Comparison of ENCODE assay signal across 8 mouse cellular contexts in genomic region chr4:149979819-149980308, GRCm38 (mm10). TPM values are rescaled to one million over a fixed set of nuclear protein-coding genes. Genes with fewer than 3 reads are reported as not detected.
DNase-seq lines count a peak whose midpoint lies in the region; ATAC-seq lines count a peak whose summit lies in the region.

No protein-coding gene starts in this region.

- 0 out of 4 replicates have a peak overlapping the region, but pooled peaks of 1 of the 2 experiments have one; percentile 8 for H3K4me3 ChIP-seq in heart, embryonic 14.5 days (ENCODE audit: control insufficient read depth in 1 of 2, insufficient read depth in 1 of 2, low read depth in 1 of 2, low read length in 2 of 2)
- no peak overlapping the region for H3K4me3 ChIP-seq in liver, embryonic 12.5 days
- H3K4me3 ChIP-seq in stomach, embryonic 16.5 days (replicated peaks; ENCODE audit: low read length), result no peak overlapping the region

- ATAC-seq in CD4-positive, CD25-positive, alpha-beta regulatory T cell, adult 4 months, result peak; percentile 88
- peak; percentile 63 for ATAC-seq in erythroid progenitor cell, adult 5-6 weeks (replicated peaks; ENCODE audit: low FRiP score, poor library complexity, severe bottlenecking)
- peak; percentile 16; the same call in 1 of the 2 replicates for ATAC-seq in heart, embryonic 14.5 days (ENCODE audit: insufficient number of reproducible peaks, insufficient read depth, low FRiP score, low read depth)
- ATAC-seq in liver, embryonic 12.5 days, result peak; percentile 61; the same call in 1 of the 2 replicates
- ATAC-seq in stomach, embryonic 16.5 days (ENCODE audit: insufficient read depth, low FRiP score), result peak; percentile 54

- peaks cover 26 to 28% of the 10 kb centered on the region in 2 experiments for H3K4me1 ChIP-seq in heart, embryonic 14.5 days (ENCODE audit: control insufficient read depth in 2 of 2, insufficient read depth in 2 of 2, low read length in 2 of 2)
- peaks cover 3% of the 10 kb centered on the region for H3K4me1 ChIP-seq in liver, embryonic 12.5 days
- H3K4me1 ChIP-seq in stomach, embryonic 16.5 days (ENCODE audit: control insufficient read depth, insufficient read depth, low read length), result peaks cover 27% of the 10 kb centered on the region

- no peak overlapping the region for H3K27ac ChIP-seq in heart, embryonic 14.5 days (replicated peaks in 1 of 2; ENCODE audit: control insufficient read depth in 1 of 2, insufficient read depth in 1 of 2, low read depth in 2 of 2, low read length in 2 of 2)
- H3K27ac ChIP-seq in liver, embryonic 12.5 days, result no peak overlapping the region
- no peak overlapping the region for H3K27ac ChIP-seq in stomach, embryonic 16.5 days (ENCODE audit: low read length)

- 2% methylated on average over 12 of the region's 12 CpGs for WGBS in heart, embryonic 14.5 days
- 10% methylated on average over 12 of the region's 12 CpGs for WGBS in liver, embryonic 12.5 days (ENCODE audit: insufficient replicate concordance)
- WGBS in stomach, embryonic 16.5 days, result 3% methylated on average over 12 of the region's 12 CpGs

- no peaks in the 10 kb centered on the region for H3K27me3 ChIP-seq in heart, embryonic 14.5 days (ENCODE audit: control insufficient read depth, insufficient read depth, low read length)
- 0 out of 2 replicates have a peak, but pooled peaks cover 10% of the 10 kb centered on the region for H3K27me3 ChIP-seq in liver, embryonic 12.5 days (replicated peaks)
- no peaks in the 10 kb centered on the region for H3K27me3 ChIP-seq in stomach, embryonic 16.5 days (ENCODE audit: control insufficient read depth, insufficient read depth, low read length)

- no peaks in the 10 kb centered on the region for H3K9me3 ChIP-seq in heart, embryonic 14.5 days (ENCODE audit: control insufficient read depth, low read length)
- no peaks in the 10 kb centered on the region for H3K9me3 ChIP-seq in liver, embryonic 12.5 days (replicated peaks)
- no peaks in the 10 kb centered on the region for H3K9me3 ChIP-seq in stomach, embryonic 16.5 days (replicated peaks; ENCODE audit: control insufficient read depth, low read length)

- peak; percentile 47 for DNase-seq in brain, embryonic 18.5 days (ENCODE audit: low read depth, low spot score)
- DNase-seq in kidney, postnatal 10 days, result peak; percentile 89
- peak; percentile 58 to 73 for DNase-seq in natural killer cell, adult 2 months (ENCODE audit: low spot score in 2 of 2)

- peak overlapping the region; percentile 39; the same call in 1 of the 2 replicates for H3K9ac ChIP-seq in heart, embryonic 14.5 days (ENCODE audit: low read length)
- H3K9ac ChIP-seq in liver, embryonic 12.5 days, result no peak overlapping the region
- H3K9ac ChIP-seq in stomach, embryonic 16.5 days (ENCODE audit: low read length), result no peak overlapping the region

- H3K36me3 ChIP-seq in heart, embryonic 14.5 days (ENCODE audit: control insufficient read depth, insufficient read depth, low read length), result peaks cover 33% of the 10 kb centered on the region
- peaks cover 32% of the 10 kb centered on the region for H3K36me3 ChIP-seq in liver, embryonic 12.5 days
- no peaks in the 10 kb centered on the region; the same call in 1 of the 2 replicates for H3K36me3 ChIP-seq in stomach, embryonic 16.5 days (ENCODE audit: control insufficient read depth, insufficient read depth, low read length)

- peak overlapping the region; percentile 64 for H3K4me2 ChIP-seq in heart, embryonic 14.5 days (ENCODE audit: low read length)
- peak overlapping the region; percentile 53 for H3K4me2 ChIP-seq in liver, embryonic 12.5 days
- peak overlapping the region; percentile 35; the same call in 1 of the 2 replicates for H3K4me2 ChIP-seq in stomach, embryonic 16.5 days (ENCODE audit: low read depth, low read length)

RNA-seq across cellular contexts. Expression of gene Spsb1, which starts 25.0 kb away (rescaled TPM):
- polyA plus RNA-seq in CD4-positive, CD25-positive, alpha-beta regulatory T cell, adult 4 months (2017; shearing (Covaris generic)), result 1 to 10 TPM; 4.5 to 7.9 TPM
- total RNA-seq in erythroid progenitor cell, adult 5-6 weeks (2015; ENCODE audit: low replicate concordance), result 0.72 TPM in 1 of 2 replicates, not detected in the other
- total RNA-seq in erythroid progenitor cell, adult 5-6 weeks (2017; ENCODE audit: low replicate concordance), result not detected in 2 replicates
- 6.0 and 6.3 TPM in 2 replicates for polyA plus RNA-seq in heart, embryonic 14.5 days (2014; fragmentation: Nextera tagmentation; extraction: Ambion mirVana)
- 0.97 and 1.5 TPM in 2 replicates for polyA plus RNA-seq in liver, embryonic 12.5 days (2016; fragmentation: Nextera tagmentation; extraction: Ambion mirVana)
- polyA plus RNA-seq in stomach, embryonic 16.5 days (2015; fragmentation: Nextera tagmentation; extraction: Ambion mirVana), result 14.6 and 17.0 TPM in 2 replicates

RNA-seq across cellular contexts. Expression of gene H6pd, which starts 29.0 kb away (rescaled TPM):
- polyA plus RNA-seq in CD4-positive, CD25-positive, alpha-beta regulatory T cell, adult 4 months (2017; shearing (Covaris generic)), result 1 to 10 TPM; 4.1 to 4.4 TPM
- 2.5 TPM in 2 replicates for total RNA-seq in erythroid progenitor cell, adult 5-6 weeks (2015; ENCODE audit: low replicate concordance)
- total RNA-seq in erythroid progenitor cell, adult 5-6 weeks (2017; ENCODE audit: low replicate concordance), result 3.2 and 11.8 TPM in 2 replicates
- polyA plus RNA-seq in heart, embryonic 14.5 days (2014; fragmentation: Nextera tagmentation; extraction: Ambion mirVana), result 8.6 and 8.9 TPM in 2 replicates
- polyA plus RNA-seq in liver, embryonic 12.5 days (2016; fragmentation: Nextera tagmentation; extraction: Ambion mirVana), result 8.8 and 9.0 TPM in 2 replicates
- 14.9 and 15.2 TPM in 2 replicates for polyA plus RNA-seq in stomach, embryonic 16.5 days (2015; fragmentation: Nextera tagmentation; extraction: Ambion mirVana)

Comparison
In these comparisons a context has a peak if more than half of its experiments do, and no peak if none do; other contexts are left out.
1. ATAC-seq: peak in every context shown above with its lines; median percentile 88 in CD4-positive, CD25-positive, alpha-beta regulatory T cell, adult 4 months; 63 in erythroid progenitor cell, adult 5-6 weeks; 61 in liver, embryonic 12.5 days; 54 in stomach, embryonic 16.5 days; 16 in heart, embryonic 14.5 days.